Mouse (Mus musculus): Measurements from ENCODE around the gene Borcs8. TPM values are rescaled to one million over a fixed set of nuclear protein-coding genes. Genes with fewer than 3 reads are reported as not detected.

Borcs8 gene
- total RNA-seq, 2 experiments from 2014 or later, result 28.0 to 29.1 TPM

GRCm38 (mm10) chr8:70181212-70181902 lies 42.1 kb downstream of the Borcs8 start:
- DNase-seq, result no peak

- DNase-seq, result no peak
Observed at GRCm38 (mm10) chr8:70181903-70182252, 42.6 kb downstream of the Borcs8 start.

GRCm38 (mm10) chr8:70183194-70183593 lies 43.9 kb downstream of the Borcs8 start:
- DNase-seq, result no peak

- no peak for DNase-seq
Observed at GRCm38 (mm10) chr8:70188707-70189106, 49.4 kb downstream of the Borcs8 start.

GRCm38 (mm10) chr8:70193238-70193637 lies 53.9 kb downstream of the Borcs8 start:
- DNase-seq, result no peak

- no peak for DNase-seq
Observed at GRCm38 (mm10) chr8:70194191-70194590, 54.9 kb downstream of the Borcs8 start.

GRCm38 (mm10) chr8:70195762-70196161 lies 56.5 kb downstream of the Borcs8 start:
- no peak for DNase-seq

Small RNA genes lying within 50 kb of the gene (microRNA-seq; reads per million reads assigned to microRNA genes)
- gene Mir7066, result 0 to 0.69 reads per million in 2 experiments

Other genes starting within 250 kb of the Borcs8 start
- under 1 TPM in 1 of 2 experiments, not detected in 1; 0.33 TPM for gene Tssk6, start 237.3 kb upstream of the Borcs8 start, total RNA-seq (2021)
- gene Ndufa13, start 236.9 kb upstream of the Borcs8 start, total RNA-seq (2021), result 100 to 1,000 TPM; 286 to 326 TPM
- gene Yjefn3, start 236.8 kb upstream of the Borcs8 start, total RNA-seq (2021), result 1 to 10 TPM; 6.2 to 8.6 TPM
- gene Gatad2a, start 143.1 kb upstream of the Borcs8 start, total RNA-seq (2021), result 10 to 100 TPM; 75.9 to 79.5 TPM
- 10 to 100 TPM; 39.5 to 40.8 TPM for gene Mau2, start 96.8 kb upstream of the Borcs8 start, total RNA-seq (2021)
- gene Sugp1, start 96.7 kb upstream of the Borcs8 start, total RNA-seq (2021), result 10 to 100 TPM; 23.2 to 23.8 TPM
- gene Tm6sf2, start 66.6 kb upstream of the Borcs8 start, total RNA-seq (2021), result 1 to 10 TPM in 1 of 2 experiments, under 1 TPM in 1; 0.95 to 1.0 TPM
- gene Hapln4, start 56.0 kb upstream of the Borcs8 start, total RNA-seq (2021), result not detected
- gene Ncan, start 18.6 kb upstream of the Borcs8 start, total RNA-seq (2021), result 1 to 10 TPM in 1 of 2 experiments, under 1 TPM in 1; 0.81 to 1.2 TPM
- gene Nr2c2ap, start 8.2 kb upstream of the Borcs8 start, total RNA-seq (2021), result 10 to 100 TPM; 14.8 to 17.1 TPM
- gene Rfxank, start 345 bp upstream of the Borcs8 start, total RNA-seq (2021), result 10 to 100 TPM; 25.4 to 25.8 TPM
- gene Mef2b, start 212 bp downstream of the Borcs8 start, total RNA-seq (2021), result under 1 TPM; 0.20 to 0.21 TPM
- 100 to 1,000 TPM; 100 to 110 TPM for gene Tmem161a, start 32.9 kb downstream of the Borcs8 start, total RNA-seq (2021)
- gene Slc25a42, start 72.8 kb downstream of the Borcs8 start, total RNA-seq (2021), result 10 to 100 TPM; 25.9 to 28.0 TPM
- 10 to 100 TPM; 52.2 to 55.4 TPM for gene Sugp2, start 94.7 kb downstream of the Borcs8 start, total RNA-seq (2021)
- gene Armc6, start 95.0 kb downstream of the Borcs8 start, total RNA-seq (2021), result 10 to 100 TPM; 10.2 to 10.6 TPM
- gene Homer3, start 143.3 kb downstream of the Borcs8 start, total RNA-seq (2021), result 10 to 100 TPM; 36.2 to 36.4 TPM
- 10 to 100 TPM; 37.2 to 46.4 TPM for gene Ddx49, start 163.0 kb downstream of the Borcs8 start, total RNA-seq (2021)
- 100 to 1,000 TPM; 176 to 179 TPM for gene Cope, start 163.0 kb downstream of the Borcs8 start, total RNA-seq (2021)
- under 1 TPM; 0.43 to 0.56 TPM for gene Cers1, start 176.3 kb downstream of the Borcs8 start, total RNA-seq (2021)
- gene Gdf1, start 190.3 kb downstream of the Borcs8 start, total RNA-seq (2021), result under 1 TPM in 1 of 2 experiments, not detected in 1; 0.60 TPM
- gene Upf1, start 213.8 kb downstream of the Borcs8 start, total RNA-seq (2021), result 10 to 100 TPM; 44.1 to 45.9 TPM
- gene Comp, start 234.1 kb downstream of the Borcs8 start, total RNA-seq (2021), result 1 to 10 TPM; 2.5 to 2.6 TPM

Measured in heart, postnatal 4 days (tissue).